Mouse (Mus musculus) stomach, embryonic 14.5 days (tissue): ENCODE measurements around the gene Zfp988. TPM values are rescaled to one million over a fixed set of nuclear protein-coding genes. Genes with fewer than 3 reads are reported as not detected.
"Not testable (repeated sequence)": the region's sequence is repeated elsewhere in the genome, so short reads cannot be mapped to it uniquely, and the experiment has no call there.

ENCODE experiments used
- ATAC-seq: fragments of 200-750 bp; cut with Nextera tagmentation; 2 replicates; pipeline ENCODE4 v1.8.0; 2017; ENCODE audit warnings: low read depth, moderate TSS enrichment; ENCODE audit not compliant: insufficient number of reproducible peaks, insufficient read depth, low FRiP score
- H3K27ac ChIP-seq: fragments of 300-500 bp; sonication (generic); 2 replicates; pipeline ENCODE4 v1.5.1; 2014; ENCODE audit warnings: mild to moderate bottlenecking, low read length, moderate library complexity, mixed read lengths
- H3K27me3 ChIP-seq: fragments of 300-500 bp; sonication (generic); 2 replicates; pipeline ENCODE4 v1.6.1; 2014; ENCODE audit warnings: low read length, control low read depth, mixed read lengths; ENCODE audit not compliant: control insufficient read depth, insufficient read depth
- H3K36me3 ChIP-seq: fragments of 300-500 bp; sonication (generic); 2 replicates; pipeline ENCODE4 v1.6.1; 2014; ENCODE audit warnings: mild to moderate bottlenecking, control low read depth, low read length, moderate library complexity, mixed read lengths; ENCODE audit not compliant: control insufficient read depth, insufficient read depth
- H3K4me1 ChIP-seq: fragments of 300-500 bp; sonication (generic); 2 replicates; pipeline ENCODE4 v1.6.1; 2014; ENCODE audit warnings: low read length, control low read depth, mixed read lengths; ENCODE audit not compliant: control insufficient read depth, insufficient read depth
- H3K4me2 ChIP-seq: fragments of 300-500 bp; sonication (generic); replicated peaks from 2 replicates; pipeline ENCODE4 v1.6.1; 2014; ENCODE audit warnings: low read depth, low read length, control low read depth
- H3K4me3 ChIP-seq: fragments of 300-500 bp; sonication (generic); 2 replicates; pipeline ENCODE4 v1.5.1; 2014; ENCODE audit warnings: low read depth, low read length, control low read depth
- H3K9ac ChIP-seq: fragments of 300-500 bp; sonication (generic); replicated peaks from 2 replicates; pipeline ENCODE4 v1.6.1; 2014; ENCODE audit warnings: low read depth, mild to moderate bottlenecking, control low read depth, low read length, moderate library complexity, mixed read lengths
- H3K9me3 ChIP-seq: fragments of 300-500 bp; sonication (generic); 2 replicates; pipeline ENCODE4 v1.6.1; 2016; ENCODE audit warnings: low read depth, low read length, control low read depth; ENCODE audit not compliant: control insufficient read depth
- WGBS: fragments of 180-500 bp; shearing (Covaris S2); extraction: QIAGEN DNeasy Blood & Tissue Kit; methylation state at CpG from one replicate; pipeline ENCODE4 v1.1.7; 2014; 5-methylcytosine and 5-hydroxymethylcytosine counted together
- polyA plus RNA-seq: library from polyadenylated mRNA; unstranded; fragments of >200 nt; fragmentation: Nextera tagmentation; extraction: Ambion mirVana; gene quantifications from 2 replicates; pipeline ENCODE4 v1.2.1, GENCODE M21; 2014

Gene Zfp988
- polyA plus RNA-seq: 0.21 and 0.22 TPM in 2 replicates

- not testable (repeated sequence) for H3K4me3 ChIP-seq, H3K36me3 ChIP-seq, ATAC-seq, H3K4me1 ChIP-seq, H3K27me3 ChIP-seq, H3K9ac ChIP-seq, H3K4me2 ChIP-seq, H3K9me3 ChIP-seq, H3K27ac ChIP-seq
- WGBS: 87% methylated on average over 6 of the region's 6 CpGs
Measured at GRCm38 (mm10) chr4:147305436-147305835, at the start of gene Zfp988. TSS of gene Zfp988 (plus strand) at chr4:147305674.

GRCm38 (mm10) chr4:147262708-147263107 lies 42.8 kb upstream of the Zfp988 start:
- ATAC-seq, H3K27ac ChIP-seq, H3K27me3 ChIP-seq, H3K36me3 ChIP-seq, H3K4me1 ChIP-seq, H3K4me2 ChIP-seq, H3K4me3 ChIP-seq, H3K9me3 ChIP-seq, H3K9ac ChIP-seq: not testable (repeated sequence)
- WGBS: 89% methylated on average over 2 of the region's 3 CpGs

GRCm38 (mm10) chr4:147267302-147267701 lies 38.2 kb upstream of the Zfp988 start:
- H3K4me3 ChIP-seq, H3K4me1 ChIP-seq, H3K27ac ChIP-seq, H3K4me2 ChIP-seq, H3K9ac ChIP-seq, H3K9me3 ChIP-seq, H3K27me3 ChIP-seq, H3K36me3 ChIP-seq: not testable (repeated sequence)
- whole genome bisulfite sequencing: 91% methylated on average over 16 of the region's 17 CpGs
- ATAC-seq: peak; percentile 49; the same call in 1 of the 2 replicates

- ATAC-seq, H3K36me3 ChIP-seq, H3K4me2 ChIP-seq, H3K4me3 ChIP-seq, H3K27me3 ChIP-seq, H3K9ac ChIP-seq, H3K9me3 ChIP-seq, H3K4me1 ChIP-seq, H3K27ac ChIP-seq: not testable (repeated sequence)
- WGBS: 90% methylated on average over 25 of the region's 25 CpGs
Measured at GRCm38 (mm10) chr4:147268735-147269134, 36.7 kb upstream of the Zfp988 start.

GRCm38 (mm10) chr4:147270026-147270425 lies 35.4 kb upstream of the Zfp988 start:
- not testable (repeated sequence) for H3K4me3 ChIP-seq, H3K4me2 ChIP-seq, H3K27ac ChIP-seq, H3K36me3 ChIP-seq, H3K4me1 ChIP-seq, H3K9ac ChIP-seq, ATAC-seq, H3K27me3 ChIP-seq, H3K9me3 ChIP-seq
- WGBS: 85% methylated on average over 4 of the region's 4 CpGs

GRCm38 (mm10) chr4:147271601-147272000 lies 33.9 kb upstream of the Zfp988 start:
- not testable (repeated sequence) for H3K4me2 ChIP-seq, H3K36me3 ChIP-seq

GRCm38 (mm10) chr4:147275021-147275772 lies 30.3 kb upstream of the Zfp988 start:
- Histone ChIP-seq H3K4me3 (0 out of 2 replicates have a peak overlapping the region, but pooled peaks have one; percentile 11), H3K4me2 (0 out of 2 replicates have a peak overlapping the region, but pooled peaks have one; percentile 14)
- ATAC-seq: 0 out of 2 replicates have a peak, but pooled peaks have one; percentile 78
- not testable (repeated sequence) for H3K9me3 ChIP-seq, H3K27me3 ChIP-seq, H3K9ac ChIP-seq, H3K36me3 ChIP-seq, H3K27ac ChIP-seq, H3K4me1 ChIP-seq
- WGBS: 39% methylated on average over 53 of the region's 58 CpGs

More at GRCm38 (mm10) chr4:147271601-147272000, 33.9 kb upstream of the Zfp988 start:
- WGBS: 90% methylated on average over 11 of the region's 13 CpGs
- H3K27ac ChIP-seq, H3K9ac ChIP-seq, H3K4me3 ChIP-seq, H3K27me3 ChIP-seq, H3K4me1 ChIP-seq, ATAC-seq: not testable (repeated sequence)
- H3K9me3 ChIP-seq: peaks cover 14% of the 10 kb centered on the region

- not testable (repeated sequence) for H3K9ac ChIP-seq, H3K9me3 ChIP-seq, ATAC-seq, H3K27me3 ChIP-seq, H3K27ac ChIP-seq, H3K4me1 ChIP-seq, H3K36me3 ChIP-seq
- 0 out of 2 replicates have a peak overlapping the region, but pooled peaks have one; percentile 14 for H3K4me2 ChIP-seq
- WGBS: 29% methylated on average over 54 of the region's 54 CpGs
- H3K4me3 ChIP-seq: 0 out of 2 replicates have a peak overlapping the region, but pooled peaks have one; percentile 11
Measured at GRCm38 (mm10) chr4:147275773-147276140, 29.7 kb upstream of the Zfp988 start.

- H3K27me3 ChIP-seq, H3K27ac ChIP-seq, H3K9ac ChIP-seq, ATAC-seq, H3K36me3 ChIP-seq, H3K4me3 ChIP-seq, H3K4me1 ChIP-seq, H3K4me2 ChIP-seq, H3K9me3 ChIP-seq: not testable (repeated sequence)
- WGBS: 75% methylated on average over 2 of the region's 2 CpGs
Measured at GRCm38 (mm10) chr4:147280406-147280805, 25.1 kb upstream of the Zfp988 start.
